Mouse (Mus musculus) brain, adult 2 months (tissue): ENCODE measurements around the gene Prkab2.

ENCODE experiments used
- DNase-seq: peaks from one replicate; pipeline ENCODE4 v3.0.0; 2011; ENCODE audit warnings: low read depth, low spot score

Prkab2 gene

GRCm38 (mm10) chr3:97657655-97658411 lies at the start of gene Prkab2:
Gene Prkab2, plus strand, starts transcription at chr3:97658193.
- DNase-seq, result peak; percentile 99

- no peak for DNase-seq
These were observed 48.7 kb upstream of the Prkab2 start for GRCm38 (mm10) chr3:97609201-97609844.

- DNase-seq, result peak; percentile 95
These were observed 48.1 kb upstream of the Prkab2 start, which contains the start of gene Chd1l for GRCm38 (mm10) chr3:97609845-97610410. Gene Chd1l, minus strand, starts transcription at chr3:97610203.

- no peak for DNase-seq
These were observed 47.0 kb upstream of the Prkab2 start for GRCm38 (mm10) chr3:97611021-97611420.

- no peak for DNase-seq
These were observed 42.8 kb upstream of the Prkab2 start for GRCm38 (mm10) chr3:97615154-97615553.

GRCm38 (mm10) chr3:97615933-97616332 lies 42.1 kb upstream of the Prkab2 start:
- DNase-seq, result no peak

- no peak for DNase-seq
These were observed 40.7 kb upstream of the Prkab2 start for GRCm38 (mm10) chr3:97617091-97617825.

- DNase-seq, result no peak
These were observed 40.1 kb upstream of the Prkab2 start for GRCm38 (mm10) chr3:97617899-97618298.

- no peak for DNase-seq
These were observed 37.3 kb upstream of the Prkab2 start for GRCm38 (mm10) chr3:97620657-97621056.

GRCm38 (mm10) chr3:97624611-97625010 lies 33.4 kb upstream of the Prkab2 start:
- DNase-seq, result no peak

GRCm38 (mm10) chr3:97627893-97628292 lies 30.1 kb upstream of the Prkab2 start:
- no peak for DNase-seq

GRCm38 (mm10) chr3:97628391-97629001 lies 29.5 kb upstream of the Prkab2 start, which contains the start of gene Fmo5:
Gene Fmo5, plus strand, starts transcription at chr3:97628804.
- no peak for DNase-seq

- DNase-seq, result no peak
These were observed 28.1 kb upstream of the Prkab2 start for GRCm38 (mm10) chr3:97629941-97630340.

- no peak for DNase-seq
These were observed 27.2 kb upstream of the Prkab2 start for GRCm38 (mm10) chr3:97630746-97631145.

GRCm38 (mm10) chr3:97631258-97631860 lies 26.6 kb upstream of the Prkab2 start:
- DNase-seq, result no peak

- no peak for DNase-seq
These were observed 24.5 kb upstream of the Prkab2 start for GRCm38 (mm10) chr3:97633456-97633855.

GRCm38 (mm10) chr3:97634288-97634761 lies 23.7 kb upstream of the Prkab2 start:
- peak; percentile 47 for DNase-seq

- no peak for DNase-seq
These were observed 16.6 kb upstream of the Prkab2 start for GRCm38 (mm10) chr3:97641396-97641795.

GRCm38 (mm10) chr3:97642001-97642400 lies 16.0 kb upstream of the Prkab2 start:
- DNase-seq, result no peak

GRCm38 (mm10) chr3:97648518-97648917 lies 9.5 kb upstream of the Prkab2 start:
- no peak for DNase-seq

GRCm38 (mm10) chr3:97649022-97649421 lies 9.0 kb upstream of the Prkab2 start:
- DNase-seq, result no peak
